Mouse (Mus musculus) midbrain, embryonic 12.5 days (tissue): ENCODE results near the gene Inhbb. TPM values are rescaled to one million over a fixed set of nuclear protein-coding genes. Genes with fewer than 3 reads are reported as not detected.

Experiments
- ATAC-seq: fragments of 200-750 bp; cut with Nextera tagmentation; 2 replicates; pipeline ENCODE4 v1.8.0; 2017; ENCODE audit warnings: low read depth, moderate TSS enrichment, moderate library complexity; ENCODE audit not compliant: low FRiP score
- H3K27ac ChIP-seq: fragments of 300-500 bp; sonication (generic); replicated peaks from 2 replicates; pipeline ENCODE4 v1.5.1; 2016; ENCODE audit warnings: mild to moderate bottlenecking
- H3K27me3 ChIP-seq: fragments of 300-500 bp; sonication (generic); 2 replicates; pipeline ENCODE4 v1.6.1; 2016; ENCODE audit warnings: mild to moderate bottlenecking
- H3K36me3 ChIP-seq: fragments of 300-500 bp; sonication (generic); 2 replicates; pipeline ENCODE4 v1.6.1; 2016
- H3K4me1 ChIP-seq: fragments of 300-500 bp; sonication (generic); 2 replicates; pipeline ENCODE4 v1.6.1; 2016
- H3K4me2 ChIP-seq: fragments of 300-500 bp; sonication (generic); replicated peaks from 2 replicates; pipeline ENCODE4 v1.6.1; 2016; ENCODE audit warnings: mild to moderate bottlenecking, moderate library complexity
- H3K4me3 ChIP-seq: fragments of 300-500 bp; sonication (generic); 2 replicates; pipeline ENCODE4 v1.5.1; 2016; ENCODE audit warnings: mild to moderate bottlenecking
- H3K9ac ChIP-seq: fragments of 300-500 bp; sonication (generic); replicated peaks from 2 replicates; pipeline ENCODE4 v1.6.1; 2016; ENCODE audit warnings: mild to moderate bottlenecking, moderate library complexity
- H3K9me3 ChIP-seq: fragments of 300-500 bp; sonication (generic); 2 replicates; pipeline ENCODE4 v1.6.1; 2016; ENCODE audit warnings: mild to moderate bottlenecking
- WGBS: fragments of 180-500 bp; shearing (Covaris S2); methylation state at CpG from one replicate; pipeline ENCODE4 v1.1.7; 2016; 5-methylcytosine and 5-hydroxymethylcytosine counted together
- polyA plus RNA-seq: library from polyadenylated mRNA; unstranded; fragments of >200 nt; fragmentation: Nextera tagmentation; extraction: Ambion mirVana; gene quantifications from 2 replicates; pipeline ENCODE4 v1.2.1, GENCODE M21; 2016

Inhbb gene
- polyA plus RNA-seq, 1 experiment from 2014 or later, result 0.78 TPM

- Histone ChIP-seq H3K27me3 (no peaks in the 10 kb centered on the region), H3K4me3 (no peak overlapping the region), H3K4me2 (no peak overlapping the region), H3K9ac (no peak overlapping the region), H3K36me3 (no peaks in the 10 kb centered on the region), H3K9me3 (no peaks in the 10 kb centered on the region), H3K4me1 (no peaks in the 10 kb centered on the region), H3K27ac (no peak overlapping the region)
- WGBS, result 87% methylated on average over 21 of the region's 21 CpGs
- ATAC-seq, result no peak
These were observed 21.7 kb upstream of the Inhbb start for GRCm38 (mm10) chr1:119443591-119444350.

GRCm38 (mm10) chr1:119442901-119443300 lies 20.9 kb upstream of the Inhbb start:
- WGBS, result 98% methylated on average over 9 of the region's 9 CpGs
- no peaks in the 10 kb centered on the region for H3K4me1 ChIP-seq
- H3K27me3 ChIP-seq, result no peaks in the 10 kb centered on the region
- no peak overlapping the region for H3K9ac ChIP-seq
- no peak overlapping the region for H3K4me2 ChIP-seq
- no peaks in the 10 kb centered on the region for H3K9me3 ChIP-seq
- no peak for ATAC-seq
- no peak overlapping the region for H3K27ac ChIP-seq
- no peak overlapping the region for H3K4me3 ChIP-seq
- H3K36me3 ChIP-seq, result no peaks in the 10 kb centered on the region

- H3K36me3 ChIP-seq, result no peaks in the 10 kb centered on the region
- ATAC-seq, result no peak
- no peak overlapping the region for H3K9ac ChIP-seq
- H3K27me3 ChIP-seq, result no peaks in the 10 kb centered on the region
- no peak overlapping the region for H3K27ac ChIP-seq
- peaks cover 3% of the 10 kb centered on the region; the same call in 1 of the 2 replicates for H3K9me3 ChIP-seq
- 94% methylated on average over 9 of the region's 9 CpGs for WGBS
- no peak overlapping the region for H3K4me3 ChIP-seq
- H3K4me1 ChIP-seq, result no peaks in the 10 kb centered on the region
- H3K4me2 ChIP-seq, result no peak overlapping the region
These were observed 16.1 kb upstream of the Inhbb start for GRCm38 (mm10) chr1:119438105-119438637.

- 77% methylated on average over 6 of the region's 6 CpGs for WGBS
- Histone ChIP-seq H3K9ac (no peak overlapping the region), H3K9me3 (peaks cover 3% of the 10 kb centered on the region; the same call in 1 of the 2 replicates), H3K27ac (no peak overlapping the region), H3K4me3 (no peak overlapping the region), H3K4me2 (no peak overlapping the region), H3K36me3 (no peaks in the 10 kb centered on the region), H3K4me1 (no peaks in the 10 kb centered on the region), H3K27me3 (no peaks in the 10 kb centered on the region)
- no peak for ATAC-seq
These were observed 15.4 kb upstream of the Inhbb start for GRCm38 (mm10) chr1:119437401-119437800.

GRCm38 (mm10) chr1:119424141-119424860 lies 2.3 kb upstream of the Inhbb start:
- Histone ChIP-seq H3K9ac (no peak overlapping the region), H3K27ac (no peak overlapping the region), H3K36me3 (no peaks in the 10 kb centered on the region), H3K4me3 (no peak overlapping the region), H3K4me2 (no peak overlapping the region), H3K27me3 (peaks cover 61% of the 10 kb centered on the region), H3K4me1 (peaks cover 30% of the 10 kb centered on the region), H3K9me3 (no peaks in the 10 kb centered on the region)
- ATAC-seq, result no peak
- WGBS, result 42% methylated on average over 6 of the region's 6 CpGs

GRCm38 (mm10) chr1:119423510-119423909 lies 1.5 kb upstream of the Inhbb start:
- Histone ChIP-seq H3K4me2 (no peak overlapping the region), H3K36me3 (no peaks in the 10 kb centered on the region), H3K4me1 (peaks cover 38% of the 10 kb centered on the region), H3K9ac (no peak overlapping the region), H3K27me3 (peaks cover 69% of the 10 kb centered on the region), H3K9me3 (no peaks in the 10 kb centered on the region), H3K27ac (no peak overlapping the region), H3K4me3 (no peak overlapping the region)
- ATAC-seq, result 0 out of 2 replicates have a peak, but pooled peaks have one; percentile 20
- WGBS, result 5% methylated on average over 14 of the region's 14 CpGs

GRCm38 (mm10) chr1:119422460-119423015 lies 490 bp upstream of the Inhbb start:
- no peak for ATAC-seq
- Histone ChIP-seq H3K27ac (no peak overlapping the region), H3K4me3 (peak overlapping the region; percentile 59), H3K27me3 (peaks cover 78% of the 10 kb centered on the region), H3K4me1 (peaks cover 39% of the 10 kb centered on the region), H3K36me3 (no peaks in the 10 kb centered on the region), H3K9ac (peak overlapping the region; percentile 59), H3K9me3 (no peaks in the 10 kb centered on the region), H3K4me2 (peak overlapping the region; percentile 91)
- 1% methylated on average over 29 of the region's 32 CpGs for WGBS

- peak overlapping the region; percentile 59 for H3K9ac ChIP-seq
- H3K27me3 ChIP-seq, result peaks cover 93% of the 10 kb centered on the region
- peak overlapping the region; percentile 59 for H3K4me3 ChIP-seq
- no peaks in the 10 kb centered on the region for H3K9me3 ChIP-seq
- peaks cover 42% of the 10 kb centered on the region for H3K4me1 ChIP-seq
- peak overlapping the region; percentile 91 for H3K4me2 ChIP-seq
- H3K36me3 ChIP-seq, result no peaks in the 10 kb centered on the region
- peak; percentile 48 for ATAC-seq
- H3K27ac ChIP-seq, result no peak overlapping the region
- under 1% methylated on average over 55 of the region's 78 CpGs for WGBS
These were observed 968 bp downstream of the Inhbb start for GRCm38 (mm10) chr1:119420984-119421575.

GRCm38 (mm10) chr1:119420189-119420983 lies 1.7 kb downstream of the Inhbb start:
- Histone ChIP-seq H3K27me3 (peaks cover 96% of the 10 kb centered on the region), H3K9ac (peak overlapping the region; percentile 59), H3K9me3 (no peaks in the 10 kb centered on the region), H3K36me3 (no peaks in the 10 kb centered on the region), H3K27ac (no peak overlapping the region), H3K4me1 (peaks cover 42% of the 10 kb centered on the region), H3K4me2 (peak overlapping the region; percentile 91), H3K4me3 (peak overlapping the region; percentile 59)
- peak; percentile 8; the same call in 1 of the 2 replicates for ATAC-seq
- whole genome bisulfite sequencing, result 3% methylated on average over 75 of the region's 76 CpGs

GRCm38 (mm10) chr1:119419151-119420105 lies 2.6 kb downstream of the Inhbb start:
- H3K4me2 ChIP-seq, result peak overlapping the region; percentile 91
- peaks cover 86% of the 10 kb centered on the region for H3K27me3 ChIP-seq
- H3K9me3 ChIP-seq, result no peaks in the 10 kb centered on the region
- H3K27ac ChIP-seq, result 0 out of 2 replicates have a peak overlapping the region, but pooled peaks have one; percentile 27
- H3K36me3 ChIP-seq, result no peaks in the 10 kb centered on the region
- peaks cover 42% of the 10 kb centered on the region for H3K4me1 ChIP-seq
- peak overlapping the region; percentile 59 for H3K4me3 ChIP-seq
- ATAC-seq, result peak; percentile 23; the same call in 1 of the 2 replicates
- H3K9ac ChIP-seq, result peak overlapping the region; percentile 59
- 2% methylated on average over 27 of the region's 29 CpGs for WGBS
